Mouse (Mus musculus) layer of hippocampus, adult 9-10 months (tissue): ENCODE results near the gene Gpr173.
"Not testable (repeated sequence)": the region's sequence is repeated elsewhere in the genome, so short reads cannot be mapped to it uniquely, and the experiment has no call there.

Source experiments
- DNase-seq: peaks from one replicate; pipeline ENCODE4 v3.0.0; 2022; ENCODE audit warnings: low spot score

Gene Gpr173

DNA sequence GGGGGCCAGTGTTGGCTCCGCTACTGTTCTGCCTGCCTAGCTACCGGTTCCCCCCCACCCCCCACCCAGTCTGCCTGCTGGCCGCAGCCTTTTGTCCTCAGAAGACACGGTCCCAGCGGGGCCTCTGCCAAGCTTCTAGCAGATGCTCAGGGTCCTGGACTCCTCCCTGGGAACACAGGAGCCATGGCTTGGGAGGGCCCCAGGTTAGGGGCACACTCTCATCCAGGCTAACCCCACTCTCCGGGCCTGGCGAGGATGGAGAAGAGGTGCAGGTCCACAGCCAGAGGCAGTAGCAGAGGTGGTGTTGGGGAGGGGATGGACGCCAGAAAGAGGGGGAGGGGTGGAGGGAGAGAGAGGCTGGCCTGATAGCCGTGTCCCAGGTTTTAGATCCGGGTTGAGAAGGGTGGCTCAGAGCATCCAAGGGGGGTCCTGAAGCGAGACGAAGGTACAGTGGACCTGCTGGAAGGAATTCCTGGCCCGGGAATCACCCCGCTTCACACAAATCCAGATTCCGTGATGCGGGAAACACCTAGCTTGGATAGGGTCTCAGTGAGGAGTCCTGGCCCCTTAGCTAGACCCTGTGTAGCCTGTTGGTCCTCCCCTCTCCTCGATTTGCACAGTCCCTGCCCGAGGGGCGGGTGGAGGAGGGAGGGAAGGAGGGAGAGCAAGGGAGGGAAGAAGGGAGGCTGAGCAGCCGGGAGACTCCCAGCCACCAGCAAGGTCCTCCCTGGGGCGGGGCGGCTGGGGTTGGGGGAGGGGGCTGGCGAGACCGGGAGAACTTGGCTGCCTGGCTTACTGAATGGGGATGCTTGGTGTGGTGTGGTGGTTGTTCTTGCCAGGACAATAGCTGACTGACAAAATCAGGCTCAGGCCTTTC, at the start of gene Gpr173:
Gene Gpr173 (minus strand): TSS at position 308 of the 877 bp plus-strand sequence.
- DNase-seq = no peak

DNA sequence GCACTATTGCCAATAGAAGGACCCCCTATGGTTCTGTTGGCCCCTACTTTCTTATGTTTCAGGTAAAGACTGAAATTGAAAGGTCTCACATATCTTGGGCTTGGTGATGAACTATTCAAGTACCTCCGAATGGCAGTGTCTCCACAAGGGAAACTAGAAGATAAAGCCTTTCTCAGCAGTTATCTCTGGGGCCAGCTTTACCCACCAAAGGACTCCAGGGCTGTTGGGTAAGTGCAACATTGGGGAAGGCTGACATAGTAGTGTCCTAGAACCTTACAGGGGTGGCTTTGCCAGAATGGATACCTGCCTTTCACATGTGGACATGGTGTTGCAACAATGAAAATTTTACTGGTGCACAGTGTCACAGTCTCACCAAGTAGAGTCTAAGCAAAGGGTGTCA, 34.7 kb upstream of the Gpr173 start:
- DNase-seq = no peak

DNA sequence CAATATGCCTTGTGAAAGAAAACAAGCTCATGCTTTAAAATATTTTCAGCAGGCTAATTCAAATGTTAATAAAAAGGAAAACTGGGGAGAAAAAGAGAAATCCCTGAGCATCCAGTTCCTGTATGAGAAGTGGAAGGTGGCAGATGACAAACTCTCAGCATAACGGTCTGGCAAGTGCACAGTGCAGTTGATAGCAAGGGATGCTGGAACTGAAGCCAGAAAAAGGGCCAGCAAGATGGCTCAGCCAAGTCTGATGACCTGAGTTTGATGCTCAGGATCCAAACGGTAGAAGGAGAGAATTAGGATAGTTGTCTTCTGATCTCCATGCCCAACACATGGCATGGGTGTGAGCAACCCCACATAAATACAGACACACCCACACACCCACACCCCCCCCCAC, 31.6 kb upstream of the Gpr173 start:
- DNase-seq = no peak

DNA sequence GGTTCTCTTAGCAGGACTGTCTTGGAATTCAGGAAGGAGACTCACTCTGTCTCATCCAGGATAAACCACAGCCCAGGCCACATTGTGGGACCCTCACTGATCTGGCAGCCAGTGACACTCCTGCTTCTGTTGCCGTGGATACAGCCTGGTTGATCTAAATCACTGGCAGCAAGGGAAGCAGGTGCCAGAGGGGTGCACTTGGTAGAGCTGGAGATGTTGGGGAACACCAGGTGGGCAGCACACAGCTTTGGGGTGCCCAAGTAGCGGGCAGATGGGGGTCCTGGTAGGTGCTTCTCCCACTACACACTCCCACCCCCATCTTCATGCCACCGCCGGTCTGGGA, 479 bp downstream of the Gpr173 start:
- DNase-seq = no peak

DNA sequence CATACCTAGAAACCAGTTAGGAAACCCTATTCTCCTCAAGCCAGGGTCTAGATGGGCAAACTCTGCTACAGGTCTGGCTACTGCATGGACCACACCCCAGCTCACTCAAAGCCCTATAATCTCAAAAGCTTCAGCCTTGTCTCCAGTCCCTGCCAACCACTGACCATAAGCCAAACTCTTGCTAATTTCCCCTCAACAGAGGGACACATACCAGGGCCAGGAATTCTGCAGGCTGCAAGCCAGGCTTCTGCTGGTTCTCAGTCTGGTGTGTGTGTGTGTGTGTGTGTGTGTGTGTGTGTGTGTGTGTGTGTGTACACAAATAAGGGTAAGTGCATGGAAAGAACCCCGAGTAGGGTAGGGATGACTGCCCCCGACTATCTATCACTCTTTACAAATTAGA, 2.1 kb downstream of the Gpr173 start:
- no peak for DNase-seq

DNA sequence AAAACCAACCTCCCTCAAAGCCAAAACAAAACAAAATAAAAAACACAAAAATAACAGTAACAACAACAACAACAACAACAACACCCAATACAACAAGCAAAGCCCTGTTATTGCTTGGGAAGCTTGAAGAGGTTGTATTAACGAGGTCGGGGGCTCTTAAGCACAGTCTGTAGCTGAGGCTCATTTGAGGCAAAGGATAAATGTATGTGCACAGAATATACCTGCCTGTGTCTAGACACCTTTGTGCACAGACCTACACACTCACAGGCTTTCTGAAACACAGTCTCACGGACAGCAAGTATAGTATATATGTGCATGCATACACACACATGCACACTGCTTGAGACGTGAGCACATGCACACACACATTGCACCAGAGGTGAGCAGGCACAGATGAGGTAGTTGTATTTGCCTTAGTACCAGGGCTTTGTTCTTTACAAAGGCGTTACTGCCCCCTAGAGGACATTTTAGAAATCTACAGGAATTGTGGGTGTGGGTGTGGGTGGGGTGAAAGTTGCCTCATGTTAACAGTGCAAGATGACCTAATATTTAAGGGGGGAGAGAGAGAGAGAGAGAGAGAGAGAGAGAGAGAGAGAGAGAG, 15.9 kb downstream of the Gpr173 start:
- DNase-seq = no peak

DNA sequence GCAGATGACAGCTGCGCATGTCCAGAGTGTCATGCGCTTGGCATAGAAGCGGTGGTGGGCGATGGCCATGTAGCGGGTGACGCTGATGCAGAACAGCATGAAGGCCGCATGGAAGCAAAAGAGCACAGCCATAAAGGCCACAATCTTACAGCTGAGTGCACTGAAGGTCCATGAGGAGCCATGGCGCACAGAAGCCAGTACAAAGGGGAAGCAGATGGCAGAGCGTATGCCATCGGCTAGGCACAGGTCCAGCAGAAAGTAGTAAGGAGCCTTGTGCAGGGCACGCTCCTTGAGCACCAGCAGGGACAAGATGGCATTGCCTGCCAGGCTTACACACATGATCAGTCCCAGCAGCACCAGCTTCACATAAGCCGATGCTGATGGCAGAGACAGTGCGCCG, 21.5 kb downstream of the Gpr173 start:
- no peak for DNase-seq

DNA sequence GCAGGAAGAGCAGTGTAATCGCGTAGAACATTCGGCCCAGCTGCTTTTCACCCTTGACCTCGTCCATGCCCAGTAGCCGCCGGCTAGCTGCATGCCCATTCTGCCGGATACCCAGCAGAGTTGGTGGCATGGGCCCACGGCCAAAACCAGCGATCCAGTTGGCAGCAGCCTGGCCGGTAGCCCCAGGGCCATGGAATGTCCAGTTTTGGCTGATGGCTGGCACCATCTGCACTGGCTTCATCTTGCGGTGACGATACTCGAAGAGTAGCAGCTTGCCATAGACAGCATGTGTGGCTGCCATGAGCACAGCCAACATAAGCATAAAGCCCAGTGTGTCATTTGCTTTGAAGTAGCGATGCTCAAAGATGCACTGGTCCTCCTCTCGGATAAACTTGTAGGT, 21.9 kb downstream of the Gpr173 start:
- no peak for DNase-seq

DNA sequence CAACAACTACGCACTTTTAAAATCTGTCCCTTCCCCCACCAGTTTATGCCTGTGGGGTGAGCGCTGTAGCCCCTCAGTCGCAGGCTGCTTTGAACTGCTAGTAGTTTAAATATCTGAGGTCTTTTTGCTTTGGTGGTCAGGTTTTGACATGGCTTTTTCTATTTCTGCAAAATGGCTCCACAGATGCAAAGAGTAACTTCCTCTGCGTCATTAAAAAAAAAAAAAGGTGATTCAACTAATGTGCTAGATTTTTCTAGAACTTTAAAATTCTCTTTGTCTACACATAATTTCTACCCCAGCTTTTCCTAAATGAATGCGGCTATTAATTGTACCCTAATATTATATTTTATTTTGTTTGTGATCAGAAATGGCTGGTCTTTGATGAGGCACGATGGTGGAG, 25.6 kb downstream of the Gpr173 start:
- no peak for DNase-seq

DNA sequence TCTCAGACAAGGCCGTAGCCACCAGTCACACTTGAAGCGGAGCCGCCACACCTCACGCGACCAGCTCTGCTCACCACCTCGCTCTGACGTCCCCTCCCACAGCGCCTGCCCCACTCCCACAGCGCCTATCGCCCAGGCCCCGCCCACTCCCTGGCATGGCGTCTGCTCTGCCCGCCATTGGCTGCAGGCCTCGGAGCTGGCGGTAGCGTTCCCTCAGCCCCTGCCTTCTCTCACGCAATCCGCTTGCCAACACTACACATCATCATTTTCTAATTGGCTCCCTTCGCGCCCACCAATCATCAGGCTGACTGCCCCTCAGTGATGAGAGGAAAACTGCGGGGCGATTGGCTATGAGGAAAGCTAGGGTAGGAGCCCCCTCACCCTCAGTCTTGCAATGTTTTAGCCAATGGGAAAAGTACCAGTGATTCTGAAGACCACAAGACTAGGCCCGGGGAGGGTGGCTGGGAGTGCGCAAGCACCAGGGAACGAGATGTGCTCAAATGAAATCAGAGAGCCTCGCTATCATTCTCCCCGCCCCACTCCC, 26.1 kb downstream of the Gpr173 start, which contains the start of gene Tspyl2:
Gene Tspyl2 (minus strand): TSS at position 68 of the 544 bp plus-strand sequence.
- DNase-seq = peak; percentile 89

DNA sequence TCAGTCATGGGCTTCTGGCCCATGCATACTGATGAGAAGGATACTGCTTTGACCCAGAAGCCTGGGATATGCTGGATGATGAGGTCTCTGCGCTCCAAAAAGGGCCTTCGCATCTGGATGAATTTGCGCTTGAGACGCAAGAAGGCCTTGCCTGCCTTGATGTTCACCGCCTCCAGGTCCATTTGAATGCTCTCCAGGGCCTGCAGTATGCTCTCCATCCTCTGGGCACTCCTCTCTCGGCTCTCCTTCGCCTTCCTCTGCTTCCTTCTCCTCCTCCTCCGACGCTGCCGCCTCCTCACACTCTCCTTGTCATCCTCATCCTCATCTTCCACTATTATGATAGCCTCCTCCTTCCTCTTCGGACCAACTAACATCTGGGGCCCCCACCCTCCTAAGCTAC, 27.0 kb downstream of the Gpr173 start:
- DNase-seq = no peak

DNA sequence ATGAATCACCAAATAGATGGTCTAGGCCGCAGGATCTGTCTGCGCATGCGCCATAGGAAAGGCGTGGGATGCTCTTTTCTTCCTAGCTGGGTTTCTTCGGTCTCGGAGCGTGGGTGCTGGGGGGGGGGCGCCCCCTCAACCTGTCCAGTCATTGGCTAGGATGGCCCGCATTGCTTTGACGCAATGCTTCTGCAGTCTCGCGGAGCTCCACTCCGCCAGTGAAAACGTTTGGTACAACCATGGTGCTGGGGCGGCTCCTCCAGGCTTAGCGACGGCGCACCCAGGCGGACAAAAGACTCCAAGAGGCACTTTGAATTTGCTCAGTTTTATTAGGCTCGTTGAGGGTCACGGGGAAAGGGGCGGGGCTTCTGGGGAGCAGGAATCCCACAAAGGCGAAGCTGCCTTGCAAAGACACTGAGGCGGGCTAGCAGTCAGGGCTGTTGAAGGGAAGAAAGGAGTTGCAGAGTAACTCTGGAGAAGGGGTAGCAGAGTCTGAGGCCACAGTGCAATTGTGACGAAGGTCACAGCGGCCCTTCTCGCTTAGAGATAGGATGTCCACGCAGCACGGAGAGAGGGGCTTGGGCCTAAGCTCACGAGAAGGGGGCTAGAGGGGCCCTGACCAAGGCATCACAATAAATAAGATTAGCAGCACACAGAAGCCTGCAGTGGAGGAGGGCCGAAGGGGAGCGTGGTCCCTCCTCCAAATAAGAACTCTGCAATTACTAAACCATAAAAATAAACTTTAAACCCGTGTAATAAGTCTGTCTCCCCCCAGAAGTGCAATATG, 31.8 kb downstream of the Gpr173 start:
- peak; percentile 73 for DNase-seq

DNA sequence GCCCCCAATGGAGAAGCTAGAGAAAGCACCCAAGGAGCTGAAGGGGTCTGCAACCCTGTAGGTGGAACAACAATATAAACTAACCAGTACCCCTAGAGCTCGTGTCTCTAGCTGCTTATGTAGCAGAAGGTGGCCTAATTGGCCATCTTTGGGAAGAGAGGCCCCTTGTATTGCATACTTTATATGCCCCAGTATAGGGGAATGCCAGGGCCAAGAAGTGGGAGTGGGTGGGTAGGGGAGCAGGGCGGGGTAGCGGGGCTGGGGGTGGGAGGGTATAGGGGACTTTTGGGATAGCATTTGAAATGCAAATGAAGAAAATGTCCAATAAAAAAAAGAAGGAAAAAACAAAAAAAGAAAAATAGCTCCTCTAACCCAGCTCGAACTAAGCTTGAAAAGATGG, 32.4 kb downstream of the Gpr173 start:
- not testable (repeated sequence) for DNase-seq

DNA sequence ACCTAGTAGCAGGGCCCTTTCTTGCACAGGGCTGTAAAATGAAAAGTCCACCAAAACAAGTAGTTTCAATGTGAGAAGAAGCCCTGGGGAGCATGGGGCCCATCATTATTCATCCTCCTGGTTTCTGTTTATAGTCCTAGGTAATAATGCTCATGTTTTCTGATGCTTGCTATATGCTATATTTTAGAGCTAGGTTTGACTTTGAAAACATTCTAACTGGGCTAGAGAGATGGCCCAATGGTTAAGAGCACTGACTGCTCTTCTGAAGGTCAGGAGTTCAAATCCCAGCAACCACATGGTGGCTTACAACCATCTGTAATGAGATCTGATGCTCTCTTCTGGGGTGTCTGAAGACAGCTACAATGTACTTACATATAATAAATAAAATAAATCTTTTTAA, 39.1 kb downstream of the Gpr173 start:
- not testable (repeated sequence) for DNase-seq

DNA sequence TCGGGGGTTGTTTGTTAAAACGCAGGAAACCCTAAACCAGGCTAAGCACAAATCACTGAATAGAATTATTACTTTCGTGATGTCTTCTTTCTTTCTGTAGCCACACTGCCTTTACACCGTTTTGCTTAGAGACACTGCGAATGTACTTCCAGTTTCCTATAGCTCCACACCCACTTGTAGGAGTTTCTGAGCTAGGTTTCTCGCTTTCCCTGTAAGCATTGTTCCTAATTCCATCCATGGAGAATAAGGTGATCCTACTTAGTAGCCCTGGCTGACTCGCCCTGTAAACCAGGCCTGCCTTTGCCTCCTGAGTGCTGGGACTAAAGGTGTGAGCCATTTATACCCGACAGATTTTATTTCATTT, 40.8 kb downstream of the Gpr173 start:
- DNase-seq = no peak

DNA sequence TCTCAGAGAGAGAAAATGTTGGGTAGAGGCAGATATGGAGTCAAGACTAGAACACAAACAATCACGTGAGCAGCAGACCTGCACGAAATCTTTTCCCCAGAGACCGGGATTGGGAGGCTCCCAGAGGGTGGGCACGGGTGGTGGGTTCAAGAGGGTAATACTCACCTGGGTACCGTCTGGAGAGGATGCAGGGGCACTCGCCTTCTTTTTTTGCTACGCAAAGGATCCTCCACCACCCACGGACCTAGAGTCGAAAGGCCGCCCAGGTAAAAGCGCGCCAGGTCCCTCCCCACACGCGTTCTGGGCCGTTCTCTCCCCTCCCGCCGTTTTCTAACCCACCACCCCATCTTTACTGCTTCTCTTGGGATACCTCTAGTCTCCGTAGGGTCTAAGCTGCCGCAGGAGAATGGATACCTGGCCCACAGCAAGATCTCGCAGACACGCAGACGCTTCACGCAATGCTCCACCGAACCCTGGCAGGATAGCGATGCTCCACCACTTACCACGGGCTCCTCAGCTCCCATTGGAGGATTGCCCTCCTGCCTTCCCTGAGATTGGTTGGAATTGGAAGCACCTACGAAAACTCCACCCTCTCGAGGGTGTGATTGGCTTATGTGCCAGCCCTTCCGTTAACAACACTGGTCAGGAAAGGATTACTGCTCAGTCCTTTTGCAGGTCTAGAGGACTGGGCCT, 41.4 kb downstream of the Gpr173 start, which contains the start of gene Kantr:
Gene Kantr (minus strand): TSS at position 500 of the 693 bp plus-strand sequence.
- peak; percentile 65 for DNase-seq

DNA sequence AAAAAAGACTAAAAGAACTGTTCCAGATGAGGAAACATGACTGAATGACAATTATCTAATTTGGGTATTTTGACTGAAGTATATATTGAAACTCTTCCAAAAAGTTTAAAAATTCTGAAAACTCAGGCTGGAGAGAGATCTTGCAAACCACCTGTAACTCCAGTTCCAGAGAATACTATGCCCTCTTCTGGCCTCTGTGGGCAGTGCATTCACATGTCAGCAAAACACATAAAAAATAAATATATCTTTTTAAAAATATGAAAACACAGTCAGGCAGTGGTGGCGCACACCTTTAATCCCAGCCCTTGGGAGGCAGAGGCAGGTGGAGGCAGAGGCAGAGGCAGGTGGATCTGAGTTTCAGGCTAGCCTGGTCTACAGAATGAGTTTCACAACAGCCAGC, 44.9 kb downstream of the Gpr173 start:
- DNase-seq = no peak

DNA sequence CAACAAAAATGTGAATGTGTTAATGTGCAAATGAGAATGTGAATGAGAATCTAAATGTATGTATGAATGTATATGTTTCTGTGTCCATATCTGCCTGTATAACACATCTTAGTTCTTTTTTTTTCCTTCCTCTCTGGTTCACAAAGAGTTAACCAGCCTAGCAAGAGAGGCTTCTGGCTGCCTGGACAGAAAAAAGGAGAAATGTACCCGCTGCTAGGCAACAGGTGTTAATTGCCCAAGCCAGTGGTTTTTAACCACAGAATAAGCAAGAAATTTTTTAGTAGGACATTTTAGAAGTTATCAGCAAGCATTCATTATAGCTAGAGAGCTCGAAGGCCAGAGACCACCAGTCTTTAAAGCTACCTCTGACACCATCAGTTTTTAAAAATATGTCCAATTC, 45.7 kb downstream of the Gpr173 start:
- DNase-seq = no peak

DNA sequence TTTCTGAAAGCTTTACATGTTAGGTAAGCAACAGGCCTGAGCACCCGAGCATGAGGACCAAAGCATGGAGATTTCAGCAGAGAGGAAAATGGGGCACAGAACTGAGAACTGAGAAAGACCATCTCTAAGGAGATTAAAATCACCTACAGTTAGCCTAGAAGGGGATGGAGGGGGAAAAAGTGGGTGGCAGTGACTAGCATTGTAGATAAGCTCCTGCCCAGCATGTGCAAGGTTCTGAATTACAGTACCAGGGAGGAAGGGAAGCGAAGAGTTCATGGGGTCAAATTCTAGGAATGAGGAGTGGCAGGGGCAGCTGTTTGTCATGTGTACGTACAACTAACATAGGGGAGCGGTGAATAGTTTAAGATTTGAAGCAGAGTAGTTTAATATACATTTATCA, 48.0 kb downstream of the Gpr173 start:
- DNase-seq = no peak

DNA sequence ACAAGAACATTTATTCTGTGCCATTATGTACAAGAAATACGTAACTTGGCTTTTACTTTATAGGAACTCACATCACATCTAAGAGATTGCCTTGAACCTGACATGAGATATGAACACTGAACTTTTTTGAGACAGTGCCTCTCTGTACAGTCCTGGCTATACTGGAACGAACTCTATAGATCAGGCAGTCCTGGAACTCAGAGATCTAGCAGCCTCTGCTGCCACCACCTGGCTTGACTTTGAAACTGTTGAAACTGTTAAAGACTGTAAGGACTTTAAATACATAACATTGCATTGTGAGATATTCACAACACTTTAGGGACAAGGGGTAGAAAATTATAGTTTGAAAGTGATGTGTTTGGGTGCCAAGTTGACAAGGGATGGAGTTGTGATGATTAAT, 60.6 kb downstream of the Gpr173 start:
- no peak for DNase-seq

DNA sequence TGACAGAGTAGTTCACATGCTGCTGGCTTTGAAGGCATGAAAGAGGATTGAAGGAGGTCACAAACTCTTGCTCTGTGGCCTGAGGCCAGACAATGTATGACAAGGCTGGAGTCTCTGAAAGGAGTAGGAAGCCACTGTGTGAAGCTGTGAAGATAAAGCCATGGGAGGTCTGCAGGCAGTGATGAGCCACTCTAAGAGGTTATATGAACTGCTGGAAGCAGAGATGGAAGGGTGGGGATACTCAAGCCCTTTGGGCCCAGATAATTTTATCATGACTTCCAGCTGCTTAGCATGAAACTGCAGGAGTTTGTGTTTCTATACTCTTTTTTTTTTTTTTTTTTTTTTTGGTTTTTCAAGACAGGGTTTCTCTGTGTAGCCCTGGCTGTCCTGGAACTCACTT, 61.1 kb downstream of the Gpr173 start:
- no peak for DNase-seq

DNA sequence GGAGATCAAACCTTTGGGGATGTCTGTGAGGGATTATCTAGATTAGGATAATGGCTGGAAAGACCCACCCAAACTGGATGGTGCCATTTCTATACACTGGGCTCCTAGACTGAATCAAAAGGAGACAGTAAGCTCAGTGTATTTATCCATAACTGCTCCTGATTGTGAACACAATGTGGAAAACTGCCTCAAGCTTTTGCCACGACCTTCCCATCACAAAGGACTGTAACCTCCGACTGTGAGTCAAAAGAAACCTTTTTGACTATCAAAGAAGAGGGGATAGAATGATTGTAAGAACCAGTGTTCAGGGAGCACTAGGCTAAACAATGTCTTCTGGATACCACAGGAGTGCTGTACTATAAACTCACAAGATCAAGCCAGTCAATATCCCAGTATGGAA, 62.3 kb downstream of the Gpr173 start:
- DNase-seq = no peak
